Mouse (Mus musculus) B cell, adult 2 months (primary cell): ENCODE measurements at regions not wholly inside any gene's neighbourhood (a gene's known extent, or its start where the extent isn't known, plus 50 kb on each side); places are given as distances from the start of the nearest gene placed in this dataset.

ENCODE experiments used
- DNase-seq, 2 experiments: peaks; one replicate each; pipeline ENCODE4 v3.0.0; 2022

GRCm38 (mm10) chr7:129441085-129441617 is 150.5 kb upstream of the Wdr11 start:
- no peak for DNase-seq

- no peak for DNase-seq
Observed at GRCm38 (mm10) chr7:129469496-129469895, 122.2 kb upstream of the Wdr11 start.

- DNase-seq = no peak
Observed at GRCm38 (mm10) chr7:129483736-129484135, 107.9 kb upstream of the Wdr11 start.

GRCm38 (mm10) chr7:129506894-129507293 is 84.8 kb upstream of the Wdr11 start:
- peak in 1 of 2 experiments; percentile 1 for DNase-seq

- no peak for DNase-seq
Observed at GRCm38 (mm10) chr7:129509631-129510132, 82.0 kb upstream of the Wdr11 start.

- DNase-seq = no peak
Observed at GRCm38 (mm10) chr7:129514619-129515018, 77.0 kb upstream of the Wdr11 start.

GRCm38 (mm10) chr7:129524369-129524915 is 67.2 kb upstream of the Wdr11 start:
- no peak for DNase-seq

- DNase-seq = no peak
Observed at GRCm38 (mm10) chr7:129525985-129526384, 65.7 kb upstream of the Wdr11 start.

- no peak for DNase-seq
Observed at GRCm38 (mm10) chr7:129528263-129528662, 63.4 kb upstream of the Wdr11 start.

GRCm38 (mm10) chr7:129533366-129533905 is 58.2 kb upstream of the Wdr11 start:
- DNase-seq = no peak
